Mouse (Mus musculus) CH12.LX (cell line): ENCODE results near the gene Igdcc4. TPM values are rescaled to one million over a fixed set of nuclear protein-coding genes. Genes with fewer than 3 reads are reported as not detected.

ENCODE experiments used
- DNase-seq: peaks from one replicate; pipeline ENCODE4 v3.0.0-alpha.2; 2013; ENCODE audit errors: extremely low read depth
- H3K27ac ChIP-seq: 2 replicates; pipeline ENCODE4 v1.5.1; 2012; ENCODE audit warnings: low read depth, mild to moderate bottlenecking, control low read depth, moderate library complexity; ENCODE audit not compliant: insufficient read depth
- H3K27me3 ChIP-seq: replicated peaks from 2 replicates; pipeline ENCODE3; 2012; ENCODE audit warnings: inconsistent platforms
- H3K36me3 ChIP-seq, 2 experiments: replicated peaks in 1 of 2; 2 replicates each; pipeline versions ENCODE3 to v1.6.1; 2012; ENCODE audit warnings: inconsistent platforms in 1 of 2, low read length in 1 of 2, mild to moderate bottlenecking in 1 of 2, mixed read lengths in 1 of 2, moderate library complexity in 1 of 2; ENCODE audit not compliant: control insufficient read depth in 1 of 2, insufficient read depth in 1 of 2
- H3K4me1 ChIP-seq, 2 experiments: 2 replicates each; pipeline ENCODE4 v1.6.1; 2012; ENCODE audit warnings: inconsistent platforms in 1 of 2, moderate library complexity in 1 of 2; ENCODE audit not compliant: insufficient read depth in 2 of 2, control insufficient read depth in 1 of 2
- H3K4me2 ChIP-seq: 2 replicates; pipeline ENCODE4 v1.6.1; 2012; ENCODE audit warnings: low read depth, mild to moderate bottlenecking, control low read depth; ENCODE audit not compliant: poor library complexity, insufficient read depth, severe bottlenecking
- H3K4me3 ChIP-seq, 3 experiments: fragments of 150-350 bp in 1 of 3; sonication (generic) in 1 of 3; replicated peaks in 1 of 3; 2 replicates each; pipeline versions ENCODE3 to v1.5.1; 2011 to 2012; ENCODE audit warnings: low read depth in 2 of 3, low read length in 2 of 3, mild to moderate bottlenecking in 2 of 3, moderate library complexity in 2 of 3, control low read depth in 1 of 3, improper control_type of control experiment in 1 of 3, inconsistent platforms in 1 of 3, mixed read lengths in 1 of 3; ENCODE audit not compliant: poor library complexity in 1 of 3
- H3K79me2 ChIP-seq: replicated peaks from 2 replicates; pipeline ENCODE4 v1.6.1; 2012; ENCODE audit warnings: mild to moderate bottlenecking, moderate library complexity; ENCODE audit not compliant: control insufficient read depth, poor library complexity, insufficient read depth, severe bottlenecking; ENCODE audit errors: extremely low read depth
- H3K9ac ChIP-seq: 2 replicates; pipeline ENCODE4 v1.6.1; 2012; ENCODE audit warnings: low read depth, mild to moderate bottlenecking, control low read depth, moderate library complexity; ENCODE audit not compliant: insufficient read depth
- H3K9me3 ChIP-seq: replicated peaks from 2 replicates; pipeline ENCODE3; 2012; ENCODE audit warnings: low read length, inconsistent platforms, mixed read lengths
- CHD1 ChIP-seq: IDR thresholded peaks from 2 replicates; pipeline ENCODE4 v1.6.1; 2012; ENCODE audit warnings: low read depth, low read length, improper control_type of control experiment, inconsistent platforms
- CHD2 ChIP-seq: IDR thresholded peaks from 2 replicates; pipeline ENCODE4 v1.6.1; 2011; ENCODE audit warnings: low read length, improper control_type of control experiment
- ELF1 ChIP-seq: IDR thresholded peaks from 2 replicates; pipeline ENCODE4 v1.6.1; 2014; ENCODE audit warnings: low read depth, mild to moderate bottlenecking, inconsistent platforms, low read length, improper control_type of control experiment
- ETS1 ChIP-seq: conservative IDR thresholded peaks from 2 replicates; pipeline ENCODE4 v1.6.1; 2012; ENCODE audit warnings: low read depth, mild to moderate bottlenecking, inconsistent platforms, low read length, improper control_type of control experiment, moderate library complexity
- JUND ChIP-seq: conservative IDR thresholded peaks from 2 replicates; pipeline ENCODE4 v1.6.1; 2011; ENCODE audit warnings: low read depth, low read length, improper control_type of control experiment
- MAZ ChIP-seq: IDR thresholded peaks from 2 replicates; pipeline ENCODE4 v1.6.1; 2012; ENCODE audit warnings: low read depth, mild to moderate bottlenecking, inconsistent platforms, low read length, improper control_type of control experiment, moderate library complexity
- MYC ChIP-seq: IDR thresholded peaks from 2 replicates; pipeline ENCODE4 v1.6.1; 2011; ENCODE audit warnings: low read depth, mild to moderate bottlenecking, improper control_type of control experiment, low read length
- NELFE ChIP-seq: IDR thresholded peaks from 2 replicates; pipeline ENCODE4 v1.6.1; 2011; ENCODE audit warnings: low read depth, low read length, improper control_type of control experiment
- NRF1 ChIP-seq: IDR thresholded peaks from 2 replicates; pipeline ENCODE4 v1.6.1; 2014; ENCODE audit warnings: low read depth, mild to moderate bottlenecking, inconsistent platforms, low read length, improper control_type of control experiment, moderate library complexity
- RAD21 ChIP-seq: IDR thresholded peaks from 2 replicates; pipeline ENCODE4 v1.6.1; 2011; ENCODE audit warnings: low read depth, mild to moderate bottlenecking, low read length, improper control_type of control experiment, moderate library complexity
- RCOR1 ChIP-seq: conservative IDR thresholded peaks from 2 replicates; pipeline ENCODE4 v1.6.1; 2012; ENCODE audit warnings: low read depth, mild to moderate bottlenecking, inconsistent platforms, low read length, improper control_type of control experiment
- SIN3A ChIP-seq: IDR thresholded peaks from 2 replicates; pipeline ENCODE4 v1.6.1; 2012; ENCODE audit warnings: low read length, improper control_type of control experiment, inconsistent platforms
- SMC3 ChIP-seq: IDR thresholded peaks from 2 replicates; pipeline ENCODE4 v1.6.1; 2011; ENCODE audit warnings: low read depth, low read length, improper control_type of control experiment
- TBP ChIP-seq: conservative IDR thresholded peaks from 2 replicates; pipeline ENCODE4 v1.6.1; 2011; ENCODE audit warnings: low read depth, low read length, improper control_type of control experiment
- TCF12 ChIP-seq: IDR thresholded peaks from 2 replicates; pipeline ENCODE4 v1.6.1; 2014; ENCODE audit warnings: low read depth, mild to moderate bottlenecking, inconsistent platforms, low read length, improper control_type of control experiment
- ZC3H11A ChIP-seq: IDR thresholded peaks from 2 replicates; pipeline ENCODE4 v1.6.1; 2012; ENCODE audit warnings: low read depth, mild to moderate bottlenecking, inconsistent platforms, low read length, improper control_type of control experiment
- ZKSCAN1 ChIP-seq: IDR thresholded peaks from 2 replicates; pipeline ENCODE4 v1.6.1; 2012; ENCODE audit warnings: low read depth, inconsistent platforms, low read length, improper control_type of control experiment, borderline replicate concordance
- ZMIZ1 ChIP-seq: IDR thresholded peaks from 2 replicates; pipeline ENCODE4 v1.6.1; 2012; ENCODE audit warnings: low read depth, mild to moderate bottlenecking, inconsistent platforms, low read length, improper control_type of control experiment
- dilution Hi-C: fragments of 300-500 bp; cut with MboI; formaldehyde crosslinking; loops from 2 replicates; pipeline ENCODE4 v1.14.3; 2020; ENCODE audit warnings: low sequenced_read_pairs; ENCODE audit not compliant: extremely low pct_unique_long_range_greater_than_20kb, extremely low pct_ligation_motif_present
- in situ Hi-C: fragments of 300-500 bp; cut with MboI; formaldehyde crosslinking; loops from 3 replicates; pipeline ENCODE4 v1.14.3; 2019; ENCODE audit warnings: low sequenced_read_pairs, low pct_ligation_motif_present, low pct_unique_long_range_greater_than_20kb, mixed read lengths
- polyA plus RNA-seq: library from polyadenylated mRNA; unstranded; fragments of >175 nt; gene quantifications from 2 replicates; pipeline ENCODE4 v1.2.1, GENCODE M21; 2012; ENCODE audit warnings: low read depth; ENCODE audit not compliant: insufficient read length
- total RNA-seq, 2 experiments: library from RNA; depleted of rRNA; stranded (reverse); fragments of 300-350 nt in 1 of 2; fragments of >200 nt in 1 of 2; gene quantifications; 2 replicates each; pipeline ENCODE4 v1.2.3; 2012 to 2014

Gene Igdcc4
- total and polyA plus RNA-seq, 3 experiments: 0.13 to 0.23 TPM; not detected in 1

DNA sequence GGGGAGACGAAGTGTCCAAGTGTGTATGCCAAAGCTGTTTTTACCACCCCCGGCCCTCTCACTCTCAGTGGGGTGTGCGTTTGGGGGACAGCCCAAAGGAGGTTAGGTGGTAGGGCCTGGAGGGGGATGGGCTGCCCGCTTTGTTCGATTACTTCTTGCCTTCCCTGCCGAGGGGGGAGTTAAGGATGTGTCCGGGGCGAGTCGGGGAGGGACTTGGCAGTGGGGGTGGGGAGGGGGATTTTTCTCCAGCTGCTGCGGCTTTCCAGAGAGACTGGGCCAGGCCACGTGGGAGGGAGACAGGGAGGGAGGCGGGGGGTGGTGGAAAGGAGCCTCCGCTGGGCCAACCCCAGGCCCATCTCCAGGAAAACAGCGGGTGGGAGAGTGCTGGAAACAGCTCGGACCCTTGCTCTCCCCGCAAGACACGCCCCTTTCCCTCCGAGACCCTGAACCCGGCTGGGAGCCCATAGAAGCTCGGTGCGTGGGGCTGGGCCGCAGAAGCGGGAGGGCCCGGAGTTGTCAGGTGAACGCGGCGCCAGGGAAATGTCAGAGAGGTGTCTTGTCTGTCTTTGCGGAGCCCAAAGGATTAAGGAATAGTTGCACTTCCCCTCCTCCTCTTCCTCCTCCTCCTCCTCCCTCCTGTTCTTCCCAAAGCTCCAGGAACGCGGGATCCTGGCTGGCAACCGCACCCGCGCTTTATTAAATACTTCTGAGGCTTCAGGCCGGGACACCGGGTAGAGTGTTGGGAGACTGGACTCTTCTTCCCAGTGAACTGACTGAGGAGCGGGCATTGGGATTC, 1.3 kb downstream of the Igdcc4 start:
- in situ Hi-C loops (no loop called here), dilution Hi-C loops (no loop called here)
- H3K36me3 ChIP-seq: no peaks in the 10 kb centered on the region
- H3K9ac ChIP-seq: no peak overlapping the region
- TF ChIP-seq SIN3A: no peak
- no peak for TF ChIP-seq RCOR1
- TF ChIP-seq ZKSCAN1: no peak
- no peak for TF ChIP-seq MAZ
- no peak for TF ChIP-seq MYC
- no peak for TF ChIP-seq NELFE
- no peak overlapping the region for H3K4me2 ChIP-seq
- peaks cover 18% of the 10 kb centered on the region for H3K9me3 ChIP-seq
- H3K4me1 ChIP-seq: no peaks in the 10 kb centered on the region
- H3K4me3 ChIP-seq: no peak overlapping the region
- H3K79me2 ChIP-seq: no peaks in the 10 kb centered on the region
- H3K27ac ChIP-seq: no peak overlapping the region
- no peaks in the 10 kb centered on the region for H3K27me3 ChIP-seq
- DNase-seq: no peak

DNA sequence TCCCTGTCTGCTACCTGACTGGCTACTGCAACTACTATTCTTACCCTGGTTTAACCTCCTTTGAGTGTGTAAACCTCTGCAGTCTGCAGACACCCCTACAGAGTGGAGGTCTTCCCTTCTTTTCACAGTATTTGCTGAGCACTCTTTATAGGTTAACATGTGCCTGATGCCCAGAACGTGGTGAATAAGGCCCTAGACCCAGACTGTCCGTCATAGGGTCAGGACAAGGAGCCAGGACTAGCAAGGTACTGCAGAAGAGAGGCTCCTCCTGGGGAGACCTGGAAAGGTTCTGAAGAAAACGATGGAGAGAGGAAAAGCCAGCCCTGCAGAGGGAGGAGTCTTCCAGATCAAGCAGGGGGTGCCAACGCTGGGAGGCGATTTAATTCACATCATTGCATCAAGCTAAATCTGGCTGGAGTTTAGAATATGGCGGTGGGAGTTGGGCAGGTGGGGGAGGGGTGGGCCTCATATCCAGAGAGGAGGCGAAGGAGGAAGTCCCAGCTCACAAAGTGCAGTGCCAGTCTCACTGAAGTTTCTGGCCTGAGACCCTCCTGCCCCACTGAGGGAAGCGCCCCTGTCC, 2.0 kb downstream of the Igdcc4 start:
- no peaks in the 10 kb centered on the region for H3K4me1 ChIP-seq
- no peaks in the 10 kb centered on the region for H3K27me3 ChIP-seq
- H3K79me2 ChIP-seq: no peaks in the 10 kb centered on the region
- H3K9me3 ChIP-seq: peaks cover 18% of the 10 kb centered on the region
- no peak for DNase-seq
- dilution Hi-C loops: no loop called here
- no peaks in the 10 kb centered on the region for H3K36me3 ChIP-seq
- no peak overlapping the region for H3K4me2 ChIP-seq
- H3K9ac ChIP-seq: no peak overlapping the region
- TF ChIP-seq NRF1: no peak
- no peak for TF ChIP-seq ETS1
- TF ChIP-seq SIN3A: no peak
- no peak for TF ChIP-seq TCF12
- no peak for TF ChIP-seq RAD21
- no peak for TF ChIP-seq CHD2
- TF ChIP-seq ZKSCAN1: no peak
- no peak for TF ChIP-seq RCOR1
- TF ChIP-seq ELF1: no peak
- no peak for TF ChIP-seq JUND
- no peak for TF ChIP-seq ZMIZ1
- no peak for TF ChIP-seq ZC3H11A
- no peak for TF ChIP-seq SMC3
- no peak for TF ChIP-seq CHD1
- TF ChIP-seq TBP: no peak
- TF ChIP-seq, all 38 proteins: peak for 0
- in situ Hi-C loops: no loop called here
- no peak overlapping the region for H3K4me3 ChIP-seq
- no peak overlapping the region for H3K27ac ChIP-seq
